Mouse (Mus musculus): ENCODE data around the gene Kcnd1. TPM values are rescaled to one million over a fixed set of nuclear protein-coding genes. Genes with fewer than 3 reads are reported as not detected.
"Not testable (repeated sequence)": the region's sequence is repeated elsewhere in the genome, so short reads cannot be mapped to it uniquely, and the experiment has no call there.

The Kcnd1 gene
- polyA plus RNA-seq, 1 experiment from 2014 or later: 1.8 TPM

DNA sequence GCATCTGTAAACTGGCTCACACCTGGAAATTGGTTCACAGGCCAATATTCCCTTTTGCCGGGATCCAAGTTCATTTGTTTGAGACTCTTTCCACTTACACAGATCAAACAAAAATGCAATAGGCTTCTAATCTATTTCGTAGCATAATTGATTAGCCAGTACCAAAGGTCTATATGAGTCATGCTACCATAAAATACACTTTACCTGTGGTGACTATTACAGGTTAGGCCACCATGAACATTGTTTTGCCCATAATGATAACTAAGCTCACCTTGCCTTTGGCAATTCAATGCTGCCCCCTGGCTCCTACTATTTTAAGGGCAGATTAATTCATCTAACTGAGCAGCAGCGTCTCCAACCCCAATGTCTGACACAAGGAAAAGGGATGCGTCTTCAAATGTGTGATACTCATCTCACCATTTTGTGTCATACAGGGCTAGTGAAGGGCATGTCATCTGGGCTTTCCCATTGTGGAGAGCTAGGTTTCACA, 39.4 kb upstream of the Kcnd1 start:
- Histone ChIP-seq H3K4me2 (ENCODE audit: low read length) (no peak overlapping the region), H3K27ac (replicated peaks in 1 of 2; ENCODE audit: control insufficient read depth in 1 of 2, insufficient read depth in 1 of 2, low read depth in 2 of 2, low read length in 2 of 2) (no peak overlapping the region), H3K27me3 (ENCODE audit: control insufficient read depth, insufficient read depth, low read length) (no peaks in the 10 kb centered on the region), H3K36me3 (ENCODE audit: control insufficient read depth, insufficient read depth, low read length) (no peaks in the 10 kb centered on the region), H3K9me3 (ENCODE audit: control insufficient read depth, low read length) (no peaks in the 10 kb centered on the region), H3K9ac (ENCODE audit: low read length) (no peak overlapping the region), H3K4me1 (ENCODE audit: control insufficient read depth in 2 of 2, insufficient read depth in 2 of 2, low read length in 2 of 2) (no peaks in the 10 kb centered on the region), H3K4me3 (ENCODE audit: control insufficient read depth in 1 of 2, insufficient read depth in 1 of 2, low read depth in 1 of 2, low read length in 2 of 2) (no peak overlapping the region)
- 69% methylated on average over 4 of the region's 4 CpGs for WGBS
- no peak for ATAC-seq (ENCODE audit: insufficient number of reproducible peaks, insufficient read depth, low FRiP score, low read depth)

DNA sequence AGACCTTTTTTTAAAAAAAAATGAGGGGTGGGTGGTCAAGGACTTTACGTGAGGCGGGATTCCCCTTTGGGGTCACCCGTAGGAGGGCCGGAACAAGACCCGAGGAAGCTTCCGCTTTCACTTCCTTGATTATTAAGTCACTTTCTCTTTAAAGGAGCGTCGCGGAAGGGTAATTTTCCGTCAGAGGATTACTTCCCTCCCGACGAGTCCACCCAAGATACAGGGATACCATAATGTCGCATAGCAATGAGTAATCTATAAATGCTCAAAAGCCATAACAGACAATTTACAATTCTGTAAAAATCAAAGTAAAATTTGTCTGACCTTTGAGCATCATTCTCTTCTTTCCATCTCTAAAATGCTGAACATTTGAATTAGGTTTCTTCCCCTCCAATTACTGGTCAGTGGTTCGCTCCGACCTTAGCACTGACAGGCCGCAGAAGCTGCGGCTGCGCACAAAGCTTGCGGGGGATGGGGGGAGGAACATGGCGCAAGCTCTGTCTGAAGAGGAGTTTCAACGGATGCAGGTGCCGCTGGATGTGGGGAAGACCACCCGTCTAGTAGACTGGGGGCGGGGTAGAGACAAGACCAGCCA, 32.5 kb upstream of the Kcnd1 start, which contains the start of gene Gripap1:
Gene Gripap1 (plus strand): TSS at position 224 of the 595 bp plus-strand sequence.
- whole genome bisulfite sequencing: 15% methylated on average over 24 of the region's 24 CpGs
- Histone ChIP-seq H3K36me3 (ENCODE audit: control insufficient read depth, insufficient read depth, low read length) (0 out of 2 replicates have a peak, but pooled peaks cover 5% of the 10 kb centered on the region), H3K9me3 (ENCODE audit: control insufficient read depth, low read length) (no peaks in the 10 kb centered on the region), H3K4me3 (ENCODE audit: control insufficient read depth in 1 of 2, insufficient read depth in 1 of 2, low read depth in 1 of 2, low read length in 2 of 2) (peak within 1 kb of the TSS; percentile 55 to 70), H3K4me1 (ENCODE audit: control insufficient read depth in 2 of 2, insufficient read depth in 2 of 2, low read length in 2 of 2) (no peaks in the 10 kb centered on the region; a peak in 1 of 4 replicates), H3K27ac (replicated peaks in 1 of 2; ENCODE audit: control insufficient read depth in 1 of 2, insufficient read depth in 1 of 2, low read depth in 2 of 2, low read length in 2 of 2) (no peak within 1 kb of the TSS), H3K4me2 (ENCODE audit: low read length) (peak within 1 kb of the TSS; percentile 64), H3K9ac (ENCODE audit: low read length) (peak within 1 kb of the TSS; percentile 69), H3K27me3 (ENCODE audit: control insufficient read depth, insufficient read depth, low read length) (no peaks in the 10 kb centered on the region)
- peak; percentile 61 for ATAC-seq (ENCODE audit: insufficient number of reproducible peaks, insufficient read depth, low FRiP score, low read depth)

DNA sequence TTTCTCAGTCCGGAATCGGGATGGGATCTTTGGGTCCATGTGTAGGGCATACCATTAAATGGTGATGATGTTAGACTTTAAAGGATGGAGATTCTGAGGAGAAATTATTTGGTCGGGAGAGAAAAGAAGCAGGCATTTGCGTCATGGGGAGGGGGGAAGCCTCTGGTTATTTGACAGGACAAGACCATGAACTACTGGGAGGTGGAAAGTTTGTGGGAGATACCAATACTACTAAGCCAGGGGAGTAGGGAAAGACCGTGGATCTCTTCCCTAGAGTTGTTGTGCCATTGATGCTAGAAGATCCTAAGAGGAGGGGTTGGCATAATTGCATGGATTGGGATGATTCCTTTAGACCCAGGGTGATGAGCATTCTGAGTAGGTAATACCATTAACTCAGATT, 31.8 kb upstream of the Kcnd1 start:
- Histone ChIP-seq H3K9me3 (ENCODE audit: control insufficient read depth, low read length) (no peaks in the 10 kb centered on the region), H3K4me1 (ENCODE audit: control insufficient read depth in 2 of 2, insufficient read depth in 2 of 2, low read length in 2 of 2) (no peaks in the 10 kb centered on the region; a peak in 1 of 4 replicates), H3K27me3 (ENCODE audit: control insufficient read depth, insufficient read depth, low read length) (no peaks in the 10 kb centered on the region), H3K9ac (ENCODE audit: low read length) (peak overlapping the region; percentile 69), H3K27ac (replicated peaks in 1 of 2; ENCODE audit: control insufficient read depth in 1 of 2, insufficient read depth in 1 of 2, low read depth in 2 of 2, low read length in 2 of 2) (no peak overlapping the region), H3K4me2 (ENCODE audit: low read length) (peak overlapping the region; percentile 64), H3K4me3 (ENCODE audit: control insufficient read depth in 1 of 2, insufficient read depth in 1 of 2, low read depth in 1 of 2, low read length in 2 of 2) (peak overlapping the region; percentile 55 to 70), H3K36me3 (ENCODE audit: control insufficient read depth, insufficient read depth, low read length) (0 out of 2 replicates have a peak, but pooled peaks cover 5% of the 10 kb centered on the region)
- 22% methylated on average over 5 of the region's 5 CpGs for WGBS
- no peak for ATAC-seq (ENCODE audit: insufficient number of reproducible peaks, insufficient read depth, low FRiP score, low read depth)

DNA sequence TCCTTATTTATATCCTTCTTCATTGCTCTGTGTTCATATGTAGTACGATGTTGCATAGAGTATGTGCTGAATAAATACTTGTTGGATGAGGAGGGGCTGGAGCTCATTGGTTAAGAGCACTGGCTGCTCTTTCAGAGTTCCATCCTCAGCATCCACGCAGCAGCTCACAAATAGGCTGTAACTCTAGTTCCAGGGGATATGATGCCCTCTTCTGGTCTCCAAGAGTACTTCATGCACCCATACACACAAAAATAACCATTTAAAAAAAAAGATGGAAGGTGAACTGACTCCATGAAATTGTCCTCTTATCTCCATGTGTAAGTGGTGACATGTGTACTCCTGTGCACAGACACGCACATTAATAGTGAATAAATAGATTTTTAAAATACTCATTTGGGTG, 28.7 kb upstream of the Kcnd1 start:
- no peak for ATAC-seq (ENCODE audit: insufficient number of reproducible peaks, insufficient read depth, low FRiP score, low read depth)
- Histone ChIP-seq H3K36me3 (ENCODE audit: control insufficient read depth, insufficient read depth, low read length) (0 out of 2 replicates have a peak, but pooled peaks cover 10% of the 10 kb centered on the region), H3K9ac (ENCODE audit: low read length) (no peak overlapping the region), H3K27me3 (ENCODE audit: control insufficient read depth, insufficient read depth, low read length) (no peaks in the 10 kb centered on the region), H3K27ac (replicated peaks in 1 of 2; ENCODE audit: control insufficient read depth in 1 of 2, insufficient read depth in 1 of 2, low read depth in 2 of 2, low read length in 2 of 2) (no peak overlapping the region), H3K9me3 (ENCODE audit: control insufficient read depth, low read length) (no peaks in the 10 kb centered on the region), H3K4me1 (ENCODE audit: control insufficient read depth in 2 of 2, insufficient read depth in 2 of 2, low read length in 2 of 2) (no peaks in the 10 kb centered on the region; a peak in 1 of 4 replicates), H3K4me2 (ENCODE audit: low read length) (no peak overlapping the region), H3K4me3 (ENCODE audit: control insufficient read depth in 1 of 2, insufficient read depth in 1 of 2, low read depth in 1 of 2, low read length in 2 of 2) (no peak overlapping the region)
- WGBS: 40% methylated on average over 3 of the region's 3 CpGs

DNA sequence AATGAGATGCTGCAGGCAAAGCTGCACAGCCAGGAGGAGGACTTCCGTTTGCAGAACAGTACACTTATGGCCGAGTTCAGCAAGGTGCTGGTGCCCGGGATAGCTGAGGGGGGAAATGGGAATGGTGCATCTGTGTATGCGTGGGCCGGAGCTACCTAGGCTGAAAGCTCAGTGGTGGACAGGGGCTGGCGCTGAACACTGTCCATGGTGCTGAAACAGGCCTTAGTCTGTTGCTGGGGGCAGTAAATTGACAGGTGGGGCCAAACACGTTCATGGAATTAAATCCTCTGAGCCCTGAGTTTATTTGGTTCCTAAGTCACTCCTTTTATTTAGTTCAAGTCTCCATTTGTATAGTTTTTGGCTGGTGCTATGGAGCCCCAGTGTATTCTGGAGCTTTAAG, 27.1 kb upstream of the Kcnd1 start:
- H3K4me2 ChIP-seq (ENCODE audit: low read length): no peak overlapping the region
- ATAC-seq (ENCODE audit: insufficient number of reproducible peaks, insufficient read depth, low FRiP score, low read depth): no peak
- 19% methylated on average over 7 of the region's 7 CpGs for WGBS
- no peaks in the 10 kb centered on the region for H3K27me3 ChIP-seq (ENCODE audit: control insufficient read depth, insufficient read depth, low read length)
- no peaks in the 10 kb centered on the region for H3K9me3 ChIP-seq (ENCODE audit: control insufficient read depth, low read length)
- H3K4me1 ChIP-seq (ENCODE audit: control insufficient read depth in 2 of 2, insufficient read depth in 2 of 2, low read length in 2 of 2): no peaks in the 10 kb centered on the region; a peak in 1 of 4 replicates
- no peak overlapping the region for H3K9ac ChIP-seq (ENCODE audit: low read length)
- peaks cover 21% of the 10 kb centered on the region for H3K36me3 ChIP-seq (ENCODE audit: control insufficient read depth, insufficient read depth, low read length)
- H3K4me3 ChIP-seq (ENCODE audit: control insufficient read depth in 1 of 2, insufficient read depth in 1 of 2, low read depth in 1 of 2, low read length in 2 of 2): no peak overlapping the region
- H3K27ac ChIP-seq (replicated peaks in 1 of 2; ENCODE audit: control insufficient read depth in 1 of 2, insufficient read depth in 1 of 2, low read depth in 2 of 2, low read length in 2 of 2): no peak overlapping the region

DNA sequence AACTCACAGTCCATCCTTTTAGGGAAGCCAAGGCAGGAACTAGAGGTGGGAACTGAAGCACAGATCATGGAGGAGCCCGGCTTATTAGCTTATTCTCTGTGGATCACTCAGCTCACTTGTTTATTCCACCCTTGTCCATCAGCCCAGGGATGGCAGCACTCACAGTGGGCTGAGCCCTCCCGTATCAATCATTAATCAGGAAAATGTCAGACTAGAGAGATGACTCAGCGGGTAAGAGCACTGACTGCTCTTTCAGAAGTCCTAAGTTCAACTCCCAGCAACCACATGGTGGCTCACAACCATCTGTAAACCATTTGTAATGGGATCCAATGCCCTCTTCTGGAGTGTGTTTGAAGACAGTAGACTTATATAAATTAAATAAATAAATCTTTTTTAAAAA, 24.8 kb upstream of the Kcnd1 start:
- H3K9ac ChIP-seq (ENCODE audit: low read length): no peak overlapping the region
- no peaks in the 10 kb centered on the region for H3K4me1 ChIP-seq (ENCODE audit: control insufficient read depth in 2 of 2, insufficient read depth in 2 of 2, low read length in 2 of 2)
- H3K4me3 ChIP-seq (ENCODE audit: control insufficient read depth in 1 of 2, insufficient read depth in 1 of 2, low read depth in 1 of 2, low read length in 2 of 2): no peak overlapping the region
- H3K27me3 ChIP-seq (ENCODE audit: control insufficient read depth, insufficient read depth, low read length): no peaks in the 10 kb centered on the region
- H3K27ac ChIP-seq (replicated peaks in 1 of 2; ENCODE audit: control insufficient read depth in 1 of 2, insufficient read depth in 1 of 2, low read depth in 2 of 2, low read length in 2 of 2): no peak overlapping the region
- no peak overlapping the region for H3K4me2 ChIP-seq (ENCODE audit: low read length)
- H3K36me3 ChIP-seq (ENCODE audit: control insufficient read depth, insufficient read depth, low read length): peaks cover 33% of the 10 kb centered on the region
- no peak for ATAC-seq (ENCODE audit: insufficient number of reproducible peaks, insufficient read depth, low FRiP score, low read depth)
- WGBS: 77% methylated on average over 3 of the region's 3 CpGs
- no peaks in the 10 kb centered on the region for H3K9me3 ChIP-seq (ENCODE audit: control insufficient read depth, low read length)

DNA sequence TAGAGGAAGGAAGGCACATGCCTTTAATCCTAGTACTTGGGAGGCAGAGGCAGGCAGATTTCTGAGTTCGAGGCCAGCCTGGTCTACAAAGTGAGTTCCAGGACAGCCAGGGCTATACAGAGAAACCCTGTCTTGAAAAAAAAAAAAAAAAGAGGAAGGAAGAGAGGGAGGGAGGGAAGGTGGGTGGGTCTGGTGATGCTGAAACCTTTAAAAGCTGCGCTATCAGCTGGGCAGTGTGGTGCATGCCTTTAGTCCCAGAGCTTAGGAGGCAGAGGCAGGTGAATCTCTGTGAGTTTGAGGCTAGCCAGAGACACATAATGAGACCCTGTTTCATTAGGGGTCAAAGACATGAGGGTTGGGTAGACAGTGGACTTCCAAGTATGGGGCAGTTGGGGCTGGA, 19.9 kb upstream of the Kcnd1 start:
- not testable (repeated sequence) for H3K9me3 ChIP-seq (ENCODE audit: control insufficient read depth, low read length); H3K27me3 ChIP-seq (ENCODE audit: control insufficient read depth, insufficient read depth, low read length); H3K4me1 ChIP-seq (ENCODE audit: control insufficient read depth in 2 of 2, insufficient read depth in 2 of 2, low read length in 2 of 2); H3K9ac ChIP-seq (ENCODE audit: low read length); H3K4me2 ChIP-seq (ENCODE audit: low read length); ATAC-seq (ENCODE audit: insufficient number of reproducible peaks, insufficient read depth, low FRiP score, low read depth); H3K4me3 ChIP-seq (ENCODE audit: control insufficient read depth in 1 of 2, insufficient read depth in 1 of 2, low read depth in 1 of 2, low read length in 2 of 2); H3K27ac ChIP-seq (replicated peaks in 1 of 2; ENCODE audit: control insufficient read depth in 1 of 2, insufficient read depth in 1 of 2, low read depth in 2 of 2, low read length in 2 of 2)
- peaks cover 54% of the 10 kb centered on the region for H3K36me3 ChIP-seq (ENCODE audit: control insufficient read depth, insufficient read depth, low read length)
- 78% methylated on average over 2 of the region's 2 CpGs for WGBS

DNA sequence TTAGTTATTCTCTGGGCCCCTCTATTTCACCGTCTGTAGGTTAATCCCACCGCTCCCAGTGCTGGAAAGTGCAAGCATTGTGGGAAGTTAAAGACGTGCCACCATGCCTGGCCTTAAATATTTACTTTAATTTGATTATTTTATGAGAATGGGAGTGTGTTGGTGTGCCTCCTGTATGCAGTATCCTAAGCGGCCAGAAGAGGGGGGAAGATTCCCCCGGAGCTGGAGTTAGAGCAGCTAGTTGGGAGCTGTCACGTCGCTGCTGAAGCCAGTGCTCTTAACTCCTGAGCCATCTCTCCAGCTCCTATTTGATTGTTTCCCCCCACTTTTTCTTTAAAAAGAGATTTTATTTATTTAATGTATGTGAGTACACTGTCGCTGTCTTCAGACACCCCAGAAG, 7.1 kb upstream of the Kcnd1 start:
- not testable (repeated sequence) for H3K9ac ChIP-seq (ENCODE audit: low read length); ATAC-seq (ENCODE audit: insufficient number of reproducible peaks, insufficient read depth, low FRiP score, low read depth); H3K4me3 ChIP-seq (ENCODE audit: control insufficient read depth in 1 of 2, insufficient read depth in 1 of 2, low read depth in 1 of 2, low read length in 2 of 2); H3K4me2 ChIP-seq (ENCODE audit: low read length); H3K27me3 ChIP-seq (ENCODE audit: control insufficient read depth, insufficient read depth, low read length); H3K9me3 ChIP-seq (ENCODE audit: control insufficient read depth, low read length); H3K27ac ChIP-seq (replicated peaks in 1 of 2; ENCODE audit: control insufficient read depth in 1 of 2, insufficient read depth in 1 of 2, low read depth in 2 of 2, low read length in 2 of 2); H3K4me1 ChIP-seq (ENCODE audit: control insufficient read depth in 2 of 2, insufficient read depth in 2 of 2, low read length in 2 of 2)
- peaks cover 42% of the 10 kb centered on the region; the same call in 1 of the 2 replicates for H3K36me3 ChIP-seq (ENCODE audit: control insufficient read depth, insufficient read depth, low read length)
- WGBS: 51% methylated on average over 8 of the region's 8 CpGs
